Mouse (Mus musculus) midbrain, postnatal 0 days (tissue): ENCODE data around the gene Hid1. TPM values are rescaled to one million over a fixed set of nuclear protein-coding genes. Genes with fewer than 3 reads are reported as not detected.
A peak's percentile ranks its signal among the peaks of the same experiment; 100 is the strongest.

Experiments used
- ATAC-seq: fragments of 200-750 bp; cut with Nextera tagmentation; 2 replicates; pipeline ENCODE4 v1.8.0; 2017; ENCODE audit warnings: moderate number of reproducible peaks, mild to moderate bottlenecking, moderate TSS enrichment, moderate library complexity; ENCODE audit not compliant: low FRiP score
- DNase-seq: peaks from one replicate; pipeline ENCODE4 v3.0.0-alpha.2; 2015; ENCODE audit warnings: low spot score
- H3K27ac ChIP-seq: fragments of 300-500 bp; sonication (generic); 2 replicates; pipeline ENCODE4 v1.5.1; 2014; ENCODE audit warnings: low read depth, mild to moderate bottlenecking, low read length, mixed read lengths
- H3K27me3 ChIP-seq: fragments of 300-500 bp; sonication (generic); 2 replicates; pipeline ENCODE4 v1.6.1; 2014; ENCODE audit warnings: low read length, control low read depth, mixed read lengths; ENCODE audit not compliant: insufficient read depth
- H3K36me3 ChIP-seq: fragments of 300-500 bp; sonication (generic); 2 replicates; pipeline ENCODE4 v1.6.1; 2014; ENCODE audit warnings: low read length, control low read depth, mixed read lengths; ENCODE audit not compliant: insufficient read depth
- H3K4me1 ChIP-seq: fragments of 300-500 bp; sonication (generic); 2 replicates; pipeline ENCODE4 v1.6.1; 2014; ENCODE audit warnings: mild to moderate bottlenecking, control low read depth, antibody characterized with exemption, low read length, mixed read lengths; ENCODE audit not compliant: insufficient read depth
- H3K4me2 ChIP-seq: fragments of 300-500 bp; sonication (generic); 2 replicates; pipeline ENCODE4 v1.6.1; 2014; ENCODE audit warnings: low read depth, mild to moderate bottlenecking, low read length, mixed read lengths; ENCODE audit not compliant: poor library complexity, severe bottlenecking
- H3K4me3 ChIP-seq: fragments of 300-500 bp; sonication (generic); 2 replicates; pipeline ENCODE4 v1.5.1; 2014; ENCODE audit warnings: low read depth, mild to moderate bottlenecking, low read length, moderate library complexity
- H3K9ac ChIP-seq: fragments of 300-500 bp; sonication (generic); replicated peaks from 2 replicates; pipeline ENCODE4 v1.6.1; 2014; ENCODE audit warnings: mild to moderate bottlenecking, low read length, moderate library complexity, mixed read lengths; ENCODE audit not compliant: poor library complexity, severe bottlenecking
- H3K9me3 ChIP-seq: fragments of 300-500 bp; sonication (generic); 2 replicates; pipeline ENCODE4 v1.6.1; 2016; ENCODE audit warnings: low read length, control low read depth
- CTCF ChIP-seq: IDR thresholded peaks from 2 replicates; pipeline ENCODE4 v1.5.1; 2016; ENCODE audit warnings: antibody characterized with exemption, mild to moderate bottlenecking
- WGBS: fragments of 180-500 bp; shearing (Covaris S2); extraction: QIAGEN DNeasy Blood & Tissue Kit; methylation state at CpG from one replicate; pipeline ENCODE4 v1.1.7; 2014; 5-methylcytosine and 5-hydroxymethylcytosine counted together
- polyA plus RNA-seq: library from polyadenylated mRNA; unstranded; fragments of >200 nt; fragmentation: Nextera tagmentation; extraction: Ambion mirVana; gene quantifications from 2 replicates; pipeline ENCODE4 v1.2.1, GENCODE M21; 2015
- total RNA-seq: library from RNA; depleted of rRNA; stranded (reverse); fragments of >200 nt; gene quantifications from 2 replicates; pipeline ENCODE4 v1.2.3, GENCODE M21; 2014

Hid1 gene
- total and polyA plus RNA-seq, 2 experiments from 2014 or later = 65.6 to 106 TPM

DNA sequence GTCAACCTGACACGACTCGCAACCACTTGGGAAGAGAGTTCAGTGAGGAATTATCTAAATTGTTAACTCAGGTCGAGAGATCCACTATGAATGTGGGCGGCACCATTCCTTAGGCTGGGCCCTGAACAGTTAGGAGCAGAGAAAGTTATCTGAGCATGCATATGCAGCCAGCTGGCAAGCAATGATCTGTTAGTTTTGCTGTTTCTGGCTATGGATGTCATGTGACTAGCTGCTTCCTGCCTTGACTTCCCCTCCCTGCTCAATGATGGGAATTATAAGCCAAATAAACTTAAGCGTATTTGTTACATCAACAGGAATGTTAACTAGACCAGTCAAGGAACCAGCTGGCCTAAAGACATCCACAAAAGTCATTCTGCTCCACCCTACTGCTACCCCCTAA, 14.2 kb downstream of the Hid1 start:
- Histone ChIP-seq H3K9ac (no peak overlapping the region), H3K27ac (no peak overlapping the region), H3K4me2 (no peak overlapping the region), H3K27me3 (no peaks in the 10 kb centered on the region), H3K4me3 (no peak overlapping the region), H3K36me3 (peaks cover 69% of the 10 kb centered on the region), H3K4me1 (no peaks in the 10 kb centered on the region), H3K9me3 (no peaks in the 10 kb centered on the region)
- TF ChIP-seq CTCF = no peak
- 94% methylated on average over 5 of the region's 5 CpGs for WGBS
- ATAC-seq = no peak
- no peak for DNase-seq

DNA sequence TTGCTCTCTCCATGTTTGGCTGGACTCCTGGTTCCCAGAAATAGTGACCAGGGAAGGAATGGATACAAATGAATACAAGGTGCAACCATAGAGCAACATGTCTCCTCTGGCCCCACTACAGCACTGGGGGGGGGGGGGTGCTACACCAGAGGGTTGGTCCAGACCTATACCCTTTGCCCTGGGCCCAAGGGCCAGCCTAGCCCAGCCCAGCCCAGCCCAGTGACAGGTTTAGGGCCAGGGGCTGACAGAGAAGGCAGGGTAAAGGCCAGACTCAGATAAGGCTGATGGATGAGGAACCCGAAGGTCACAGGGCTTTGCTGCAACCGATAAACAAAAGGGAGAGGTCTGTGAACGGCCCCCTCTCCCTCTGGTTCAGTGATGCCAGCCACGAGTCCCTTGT, 17.6 kb downstream of the Hid1 start:
- ATAC-seq (no peak), DNase-seq (no peak)
- no peaks in the 10 kb centered on the region for H3K9me3 ChIP-seq
- H3K9ac ChIP-seq = no peak overlapping the region
- WGBS = 79% methylated on average over 4 of the region's 4 CpGs
- H3K4me3 ChIP-seq = no peak overlapping the region
- peaks cover 53% of the 10 kb centered on the region for H3K36me3 ChIP-seq
- no peak overlapping the region for H3K27ac ChIP-seq
- H3K4me1 ChIP-seq = no peaks in the 10 kb centered on the region
- no peak overlapping the region for H3K4me2 ChIP-seq
- H3K27me3 ChIP-seq = no peaks in the 10 kb centered on the region
- TF ChIP-seq CTCF = no peak

DNA sequence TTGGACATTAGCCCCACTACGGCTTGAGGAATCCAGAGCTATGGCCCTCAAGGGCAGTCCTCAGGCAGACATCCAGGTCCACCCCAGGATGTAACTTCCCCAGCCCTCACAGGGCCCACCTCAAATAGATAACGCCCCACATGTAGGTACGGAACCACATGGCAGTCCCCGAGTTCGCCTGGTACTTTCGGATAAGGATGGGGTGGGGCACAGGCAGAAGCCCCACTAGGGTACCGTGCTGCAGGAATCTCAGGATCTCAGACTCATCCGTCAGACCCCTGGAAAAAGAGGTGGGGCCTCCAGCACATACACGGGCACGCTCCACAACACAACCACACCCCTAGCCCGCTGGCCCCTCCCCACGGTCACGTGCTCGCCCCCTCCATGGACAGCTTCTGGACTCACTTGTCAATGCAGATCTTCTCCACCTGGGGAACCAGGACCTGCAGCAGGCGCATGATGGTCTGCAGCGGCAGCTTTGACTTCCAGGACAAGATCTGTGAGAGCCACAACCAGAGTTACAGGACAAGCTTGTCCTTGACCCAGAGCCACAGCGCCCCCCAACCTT, 18.8 kb downstream of the Hid1 start:
- no peaks in the 10 kb centered on the region for H3K27me3 ChIP-seq
- H3K4me2 ChIP-seq = no peak overlapping the region
- DNase-seq = no peak
- H3K4me3 ChIP-seq = no peak overlapping the region
- peaks cover 52% of the 10 kb centered on the region for H3K36me3 ChIP-seq
- 67% methylated on average over 17 of the region's 17 CpGs for WGBS
- TF ChIP-seq CTCF = no peak
- H3K9me3 ChIP-seq = no peaks in the 10 kb centered on the region
- no peak overlapping the region for H3K27ac ChIP-seq
- H3K4me1 ChIP-seq = no peaks in the 10 kb centered on the region
- ATAC-seq = no peak
- H3K9ac ChIP-seq = no peak overlapping the region

DNA sequence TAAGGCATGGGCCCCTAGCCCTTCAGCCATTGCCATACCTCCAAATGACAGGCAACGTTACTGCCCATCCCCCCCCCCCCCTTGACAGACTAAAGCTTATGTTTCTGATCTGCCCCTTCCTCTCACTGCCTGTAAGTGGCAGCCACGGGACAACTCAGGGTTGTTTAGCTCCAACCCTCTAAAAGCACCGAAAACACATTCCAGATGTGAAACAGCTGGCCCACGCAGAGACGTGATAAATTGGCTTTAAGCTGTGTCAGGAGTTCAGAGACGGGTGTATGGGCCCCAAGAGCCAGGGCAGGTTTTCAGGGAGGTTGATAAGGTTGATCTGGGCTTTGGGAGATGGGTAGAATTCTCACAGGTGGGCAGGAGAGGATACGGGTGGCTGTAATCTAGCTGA, 22.0 kb downstream of the Hid1 start:
- no peaks in the 10 kb centered on the region for H3K9me3 ChIP-seq
- no peaks in the 10 kb centered on the region for H3K4me1 ChIP-seq
- WGBS = 55% methylated on average over 7 of the region's 7 CpGs
- H3K36me3 ChIP-seq = peaks cover 23% of the 10 kb centered on the region
- no peaks in the 10 kb centered on the region for H3K27me3 ChIP-seq
- DNase-seq = no peak
- H3K4me3 ChIP-seq = no peak overlapping the region
- no peak for ATAC-seq
- no peak overlapping the region for H3K9ac ChIP-seq
- H3K4me2 ChIP-seq = no peak overlapping the region
- TF ChIP-seq CTCF = 0 out of 2 replicates have a peak, but pooled peaks have one; percentile 8
- no peak overlapping the region for H3K27ac ChIP-seq

- no peak for ATAC-seq
- TF ChIP-seq CTCF = no peak
- Histone ChIP-seq H3K9ac (no peak overlapping the region), H3K4me1 (no peaks in the 10 kb centered on the region), H3K9me3 (no peaks in the 10 kb centered on the region), H3K4me2 (no peak overlapping the region), H3K36me3 (peaks cover 19% of the 10 kb centered on the region), H3K4me3 (no peak overlapping the region), H3K27me3 (no peaks in the 10 kb centered on the region), H3K27ac (no peak overlapping the region)
- 24% methylated on average over 12 of the region's 12 CpGs for WGBS
- DNase-seq = no peak
These were observed 22.6 kb downstream of the Hid1 start for GRCm38 (mm10) chr11:115344967-115345366.

GRCm38 (mm10) chr11:115341866-115342265, 25.7 kb downstream of the Hid1 start:
- no peak for TF ChIP-seq CTCF
- WGBS = 73% methylated on average over 6 of the region's 6 CpGs
- Histone ChIP-seq H3K36me3 (no peaks in the 10 kb centered on the region), H3K4me2 (no peak overlapping the region), H3K9me3 (no peaks in the 10 kb centered on the region), H3K27me3 (no peaks in the 10 kb centered on the region), H3K4me1 (no peaks in the 10 kb centered on the region), H3K9ac (no peak overlapping the region), H3K4me3 (no peak overlapping the region), H3K27ac (no peak overlapping the region)
- ATAC-seq (no peak), DNase-seq (no peak)
